Mouse (Mus musculus): ENCODE results near the gene Nmral1. TPM values are rescaled to one million over a fixed set of nuclear protein-coding genes. Genes with fewer than 3 reads are reported as not detected.

Gene Nmral1
- total and polyA plus RNA-seq, 2 experiments from 2014 or later, result 33.5 to 37.1 TPM

GRCm38 (mm10) chr16:4676836-4677235 is 42.3 kb downstream of the Nmral1 start:
- no peak for DNase-seq (ENCODE audit: low spot score)
- no peaks in the 10 kb centered on the region for H3K27me3 ChIP-seq (ENCODE audit: insufficient read depth, low read length)
- no peak for ATAC-seq (ENCODE audit: low FRiP score)
- H3K4me1 ChIP-seq (ENCODE audit: insufficient read depth, low read length), result peaks cover 7% of the 10 kb centered on the region; the same call in 1 of the 2 replicates
- no peak for TF ChIP-seq CTCF (IDR thresholded peaks at IDR 0.05)
- H3K9me3 ChIP-seq (ENCODE audit: low read length), result no peaks in the 10 kb centered on the region
- H3K4me3 ChIP-seq (ENCODE audit: low read depth, low read length), result no peak overlapping the region
- 94% methylated on average over 5 of the region's 5 CpGs for WGBS
- no peak overlapping the region for H3K27ac ChIP-seq (ENCODE audit: low read depth, low read length)
- no peak overlapping the region for H3K9ac ChIP-seq (replicated peaks; ENCODE audit: low read length, poor library complexity, severe bottlenecking)
- H3K36me3 ChIP-seq (ENCODE audit: insufficient read depth, low read length), result peaks cover 13% of the 10 kb centered on the region; the same call in 1 of the 2 replicates
- H3K4me2 ChIP-seq (ENCODE audit: low read depth, low read length, poor library complexity, severe bottlenecking), result no peak overlapping the region

GRCm38 (mm10) chr16:4674091-4674490 is 45.1 kb downstream of the Nmral1 start:
- Histone ChIP-seq H3K9ac (replicated peaks; ENCODE audit: low read length, poor library complexity, severe bottlenecking) (no peak overlapping the region), H3K4me2 (ENCODE audit: low read depth, low read length, poor library complexity, severe bottlenecking) (no peak overlapping the region), H3K27me3 (ENCODE audit: insufficient read depth, low read length) (no peaks in the 10 kb centered on the region), H3K36me3 (ENCODE audit: insufficient read depth, low read length) (peaks cover 18% of the 10 kb centered on the region), H3K9me3 (ENCODE audit: low read length) (no peaks in the 10 kb centered on the region), H3K27ac (ENCODE audit: low read depth, low read length) (no peak overlapping the region), H3K4me1 (ENCODE audit: insufficient read depth, low read length) (peaks cover 7% of the 10 kb centered on the region; the same call in 1 of the 2 replicates), H3K4me3 (ENCODE audit: low read depth, low read length) (no peak overlapping the region)
- no peak for DNase-seq (ENCODE audit: low spot score)
- TF ChIP-seq CTCF (IDR thresholded peaks at IDR 0.05), result no peak
- 86% methylated on average over 4 of the region's 4 CpGs for WGBS
- ATAC-seq (ENCODE audit: low FRiP score), result no peak

- H3K9me3 ChIP-seq (ENCODE audit: low read length), result no peaks in the 10 kb centered on the region
- H3K9ac ChIP-seq (replicated peaks; ENCODE audit: low read length, poor library complexity, severe bottlenecking), result no peak overlapping the region
- H3K27ac ChIP-seq (ENCODE audit: low read depth, low read length), result no peak overlapping the region
- H3K4me2 ChIP-seq (ENCODE audit: low read depth, low read length, poor library complexity, severe bottlenecking), result no peak overlapping the region
- H3K36me3 ChIP-seq (ENCODE audit: insufficient read depth, low read length), result peaks cover 28% of the 10 kb centered on the region
- H3K4me1 ChIP-seq (ENCODE audit: insufficient read depth, low read length), result no peaks in the 10 kb centered on the region
- TF ChIP-seq CTCF (IDR thresholded peaks at IDR 0.05), result no peak
- DNase-seq (ENCODE audit: low spot score), result no peak
- H3K4me3 ChIP-seq (ENCODE audit: low read depth, low read length), result no peak overlapping the region
- H3K27me3 ChIP-seq (ENCODE audit: insufficient read depth, low read length), result no peaks in the 10 kb centered on the region
- no peak for ATAC-seq (ENCODE audit: low FRiP score)
- 82% methylated on average over 5 of the region's 5 CpGs for WGBS
Observed at GRCm38 (mm10) chr16:4670317-4670716, 48.8 kb downstream of the Nmral1 start.

GRCm38 (mm10) chr16:4667190-4667808 is 51.9 kb downstream of the Nmral1 start:
- H3K27me3 ChIP-seq (ENCODE audit: insufficient read depth, low read length), result no peaks in the 10 kb centered on the region
- no peak overlapping the region for H3K4me2 ChIP-seq (ENCODE audit: low read depth, low read length, poor library complexity, severe bottlenecking)
- H3K4me1 ChIP-seq (ENCODE audit: insufficient read depth, low read length), result no peaks in the 10 kb centered on the region
- H3K36me3 ChIP-seq (ENCODE audit: insufficient read depth, low read length), result peaks cover 23% of the 10 kb centered on the region
- peak; percentile 95 for TF ChIP-seq CTCF (IDR thresholded peaks at IDR 0.05)
- no peaks in the 10 kb centered on the region for H3K9me3 ChIP-seq (ENCODE audit: low read length)
- H3K27ac ChIP-seq (ENCODE audit: low read depth, low read length), result no peak overlapping the region
- 23% methylated on average over 3 of the region's 3 CpGs for WGBS
- no peak overlapping the region for H3K4me3 ChIP-seq (ENCODE audit: low read depth, low read length)
- peak; percentile 95 for DNase-seq (ENCODE audit: low spot score)
- ATAC-seq (ENCODE audit: low FRiP score), result peak; percentile 82
- H3K9ac ChIP-seq (replicated peaks; ENCODE audit: low read length, poor library complexity, severe bottlenecking), result no peak overlapping the region

GRCm38 (mm10) chr16:4665726-4666125 is 53.4 kb downstream of the Nmral1 start:
- no peak for TF ChIP-seq CTCF (IDR thresholded peaks at IDR 0.05)
- H3K36me3 ChIP-seq (ENCODE audit: insufficient read depth, low read length), result peaks cover 34% of the 10 kb centered on the region
- H3K4me1 ChIP-seq (ENCODE audit: insufficient read depth, low read length), result no peaks in the 10 kb centered on the region
- no peak overlapping the region for H3K9ac ChIP-seq (replicated peaks; ENCODE audit: low read length, poor library complexity, severe bottlenecking)
- no peaks in the 10 kb centered on the region for H3K9me3 ChIP-seq (ENCODE audit: low read length)
- no peak overlapping the region for H3K4me2 ChIP-seq (ENCODE audit: low read depth, low read length, poor library complexity, severe bottlenecking)
- ATAC-seq (ENCODE audit: low FRiP score) (no peak), DNase-seq (ENCODE audit: low spot score) (no peak)
- H3K27me3 ChIP-seq (ENCODE audit: insufficient read depth, low read length), result no peaks in the 10 kb centered on the region
- H3K4me3 ChIP-seq (ENCODE audit: low read depth, low read length), result no peak overlapping the region
- no peak overlapping the region for H3K27ac ChIP-seq (ENCODE audit: low read depth, low read length)
- WGBS, result 96% methylated on average over 2 of the region's 2 CpGs

- H3K4me1 ChIP-seq (ENCODE audit: insufficient read depth, low read length), result no peaks in the 10 kb centered on the region
- H3K4me2 ChIP-seq (ENCODE audit: low read depth, low read length, poor library complexity, severe bottlenecking), result no peak overlapping the region
- H3K4me3 ChIP-seq (ENCODE audit: low read depth, low read length), result no peak overlapping the region
- H3K27ac ChIP-seq (ENCODE audit: low read depth, low read length), result no peak overlapping the region
- H3K9ac ChIP-seq (replicated peaks; ENCODE audit: low read length, poor library complexity, severe bottlenecking), result no peak overlapping the region
- TF ChIP-seq CTCF (IDR thresholded peaks at IDR 0.05), result no peak
- DNase-seq (ENCODE audit: low spot score), result no peak
- 84% methylated on average over 2 of the region's 2 CpGs for WGBS
- H3K36me3 ChIP-seq (ENCODE audit: insufficient read depth, low read length), result peaks cover 26% of the 10 kb centered on the region
- ATAC-seq (ENCODE audit: low FRiP score), result no peak
- H3K9me3 ChIP-seq (ENCODE audit: low read length), result no peaks in the 10 kb centered on the region
- no peaks in the 10 kb centered on the region for H3K27me3 ChIP-seq (ENCODE audit: insufficient read depth, low read length)
Observed at GRCm38 (mm10) chr16:4663806-4664205, 55.4 kb downstream of the Nmral1 start.
